Mouse (Mus musculus): Measurements from ENCODE around the gene Tnfsf12. TPM values are rescaled to one million over a fixed set of nuclear protein-coding genes. Genes with fewer than 3 reads are reported as not detected.
A peak's percentile ranks its signal among the peaks of the same experiment; 100 is the strongest.
"Not testable (repeated sequence)": the region's sequence is repeated elsewhere in the genome, so short reads cannot be mapped to it uniquely, and the experiment has no call there.

Gene Tnfsf12
- 1.3 and 7.2 TPM in 2 replicates for total RNA-seq (2015; ENCODE audit: low replicate concordance)
- not detected in 2 replicates for total RNA-seq (2017; ENCODE audit: low replicate concordance)

DNA sequence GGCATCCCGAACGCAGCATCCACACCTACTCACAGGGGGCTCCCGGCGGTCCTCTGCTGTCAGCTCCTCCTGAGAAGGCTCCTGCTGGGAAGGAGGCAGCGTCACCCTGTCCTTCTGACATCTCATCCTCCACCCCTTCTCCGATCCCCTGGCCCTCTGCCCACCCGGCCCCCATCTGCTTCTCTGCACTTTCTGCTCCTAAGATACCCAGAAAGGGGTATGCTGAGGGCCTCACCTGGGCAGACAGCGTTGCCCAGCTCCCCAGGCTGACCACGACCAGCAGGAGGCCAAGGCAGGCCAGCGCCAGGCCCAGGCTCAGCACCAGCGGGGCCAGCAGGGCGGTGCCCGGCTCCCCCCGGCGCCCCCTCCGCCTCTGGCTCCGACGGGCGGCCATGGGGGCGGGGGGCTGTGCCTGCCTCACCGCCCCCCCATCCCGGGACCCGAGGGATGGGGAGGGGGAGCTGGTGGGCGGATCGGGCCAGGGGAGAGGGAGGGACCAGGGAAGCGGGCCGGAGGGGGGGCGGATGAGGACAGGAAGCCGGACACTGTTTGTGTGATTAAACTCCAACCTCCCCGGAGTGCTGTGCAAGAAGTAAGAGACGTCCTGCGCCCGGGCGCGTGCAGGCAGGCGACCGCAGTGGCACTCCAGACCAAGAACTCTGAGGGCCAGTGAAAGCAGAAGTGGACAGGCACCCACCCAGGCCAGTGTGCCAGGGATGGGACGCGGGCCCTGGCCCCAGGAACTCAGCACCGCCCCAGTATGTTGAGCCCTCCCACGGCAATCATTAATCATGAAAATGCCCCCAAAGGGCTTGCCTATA, at the start of gene Tnfsf12, which contains the start of gene Tnfsfm13:
TSS of gene Tnfsf12 (minus strand) at position 489 of the 821 bp plus-strand sequence.
TSS of gene Tnfsfm13 (minus strand) at position 738 of the 821 bp plus-strand sequence.
- no peak for ATAC-seq (replicated peaks; ENCODE audit: low FRiP score, poor library complexity, severe bottlenecking)

DNA sequence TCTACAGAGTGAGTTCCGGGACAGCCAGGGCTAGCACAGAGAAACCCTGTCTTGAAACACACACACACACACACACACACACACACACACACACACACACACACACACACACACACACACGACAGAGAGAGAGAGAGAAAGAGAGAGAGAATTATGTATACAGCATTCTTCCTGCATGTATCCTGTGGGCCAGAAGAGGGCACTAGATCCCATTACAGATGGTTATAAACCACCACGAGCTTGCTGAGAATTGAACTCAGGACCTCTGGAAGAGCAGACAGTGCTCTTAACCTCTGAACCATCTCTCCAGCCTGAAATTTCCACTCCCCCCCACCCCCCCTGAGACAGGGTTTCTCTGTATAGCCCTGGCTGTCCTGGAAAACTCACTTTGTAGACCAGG, 35.8 kb upstream of the Tnfsf12 start:
- not testable (repeated sequence) for ATAC-seq (replicated peaks; ENCODE audit: low FRiP score, poor library complexity, severe bottlenecking)

DNA sequence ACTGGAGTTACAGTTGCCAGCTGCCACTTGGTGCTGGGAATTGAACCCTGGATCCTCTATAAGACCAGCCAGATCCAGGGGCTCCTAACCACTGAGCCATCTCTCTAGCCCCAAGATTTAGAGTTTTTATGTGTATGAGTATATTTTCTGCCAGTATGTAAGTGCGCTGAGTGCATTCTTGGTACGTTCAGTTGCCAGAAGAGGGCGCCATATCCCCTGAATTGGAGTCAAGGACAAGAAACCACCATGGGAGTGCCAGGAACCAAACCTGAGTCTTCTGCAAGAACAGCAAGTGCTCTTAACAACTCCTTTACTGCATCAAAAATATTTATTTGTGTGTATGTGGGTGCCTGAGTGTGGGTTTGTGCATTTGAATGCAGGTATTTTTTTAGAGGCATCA, 33.4 kb upstream of the Tnfsf12 start:
- peak; percentile 62; the same call in 1 of the 2 replicates for ATAC-seq (replicated peaks; ENCODE audit: low FRiP score, poor library complexity, severe bottlenecking)

DNA sequence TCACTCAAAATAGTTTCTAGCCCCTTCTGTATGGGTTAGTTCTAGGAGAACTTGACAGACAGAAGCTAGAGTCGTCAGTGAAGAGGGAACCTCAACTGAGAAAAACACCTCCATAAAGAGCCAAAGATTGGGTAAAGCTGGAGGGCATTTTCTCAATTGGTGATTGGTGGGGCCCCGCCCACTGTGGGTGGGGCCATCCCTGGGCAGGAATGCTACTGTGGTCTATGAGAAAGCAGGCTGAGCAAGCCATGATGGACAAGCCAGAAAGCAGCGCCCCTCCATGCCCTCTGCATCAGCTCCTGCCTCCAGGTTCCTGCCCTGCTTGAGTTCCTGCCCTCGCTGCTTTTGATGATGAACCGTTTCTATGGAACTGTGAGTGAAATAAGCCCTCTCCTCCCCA, 30.3 kb upstream of the Tnfsf12 start:
- no peak; the same call in 1 of the 2 replicates for ATAC-seq (replicated peaks; ENCODE audit: low FRiP score, poor library complexity, severe bottlenecking)

DNA sequence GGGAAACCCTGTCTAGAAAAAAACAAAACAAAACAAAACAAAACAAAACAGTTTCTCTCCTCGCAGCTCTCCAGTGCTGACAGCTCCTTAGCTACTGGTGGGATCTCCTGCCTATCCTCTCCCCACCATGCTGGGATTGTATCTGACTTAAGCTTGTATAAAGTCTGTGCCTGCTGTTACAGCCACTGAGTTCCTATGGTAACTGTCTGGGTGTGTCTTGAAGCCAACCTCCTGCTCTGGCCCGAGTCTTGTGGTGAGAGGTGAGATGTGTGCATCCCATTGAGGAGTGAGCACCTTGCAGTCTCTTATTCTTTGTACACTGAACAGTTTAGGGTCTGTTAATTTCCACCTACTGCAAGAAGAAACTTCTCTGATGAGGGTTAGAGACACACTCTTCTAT, 27.4 kb upstream of the Tnfsf12 start:
- no peak for ATAC-seq (replicated peaks; ENCODE audit: low FRiP score, poor library complexity, severe bottlenecking)

DNA sequence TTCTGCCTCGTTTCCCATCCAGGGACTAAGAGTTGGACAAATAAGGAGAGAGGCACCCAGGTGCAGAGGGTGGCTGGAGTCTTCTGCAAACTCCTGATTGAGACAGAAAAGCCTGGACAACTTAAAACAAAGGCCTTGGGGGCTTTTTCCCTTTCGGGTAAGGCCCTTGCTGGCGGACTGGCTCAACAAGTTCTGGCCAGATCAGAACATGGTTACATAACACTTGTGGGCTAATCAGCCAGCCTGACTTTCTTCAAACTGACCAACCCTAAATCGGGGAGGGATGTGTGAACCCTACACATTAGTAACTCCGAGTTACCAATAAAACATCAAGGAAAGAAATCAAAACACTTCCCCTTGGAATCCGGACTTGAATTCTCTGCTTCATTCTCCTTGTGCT, 25.2 kb upstream of the Tnfsf12 start:
- ATAC-seq (replicated peaks; ENCODE audit: low FRiP score, poor library complexity, severe bottlenecking): no peak

DNA sequence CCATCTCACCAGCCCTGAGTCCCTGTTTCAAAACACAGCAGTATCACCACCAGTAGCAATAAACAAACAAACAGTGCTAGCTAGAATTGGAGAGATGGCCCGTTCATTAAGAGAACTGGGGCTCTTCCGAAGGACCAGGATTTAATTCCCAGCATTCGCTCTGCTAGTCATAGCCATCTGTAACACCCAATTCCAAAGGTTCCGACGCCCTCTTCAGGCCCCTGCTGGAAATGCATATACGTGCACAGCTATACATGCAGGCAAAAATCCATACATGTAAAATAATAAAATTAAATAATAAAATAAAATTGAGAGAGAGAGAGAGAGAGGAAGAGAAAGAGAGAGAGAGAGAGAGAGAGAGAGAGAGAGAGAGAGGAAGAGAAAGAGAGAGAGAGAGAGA, 23.8 kb upstream of the Tnfsf12 start:
- no peak; the same call in 1 of the 2 replicates for ATAC-seq (replicated peaks; ENCODE audit: low FRiP score, poor library complexity, severe bottlenecking)

DNA sequence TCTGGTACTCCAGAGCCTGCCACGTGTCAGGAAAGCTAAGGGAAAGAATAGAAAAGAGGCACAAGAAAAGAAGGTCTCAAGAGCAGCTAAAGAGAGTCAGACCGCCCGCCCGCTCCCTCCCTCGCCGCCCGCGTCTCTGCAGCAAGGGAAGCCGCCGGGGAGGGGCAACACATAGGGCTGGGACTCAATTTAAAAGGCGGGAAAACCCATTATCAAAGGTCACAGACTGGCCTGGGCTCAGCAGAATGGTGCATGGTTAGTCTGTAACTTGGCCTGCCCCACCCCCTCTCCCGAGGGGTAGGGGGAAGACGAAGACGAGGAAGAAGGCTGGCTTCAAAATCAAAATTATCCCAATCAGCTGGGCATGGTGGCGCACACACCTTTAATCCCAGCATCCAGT, 23.0 kb upstream of the Tnfsf12 start:
- peak; percentile 88 for ATAC-seq (replicated peaks; ENCODE audit: low FRiP score, poor library complexity, severe bottlenecking)

DNA sequence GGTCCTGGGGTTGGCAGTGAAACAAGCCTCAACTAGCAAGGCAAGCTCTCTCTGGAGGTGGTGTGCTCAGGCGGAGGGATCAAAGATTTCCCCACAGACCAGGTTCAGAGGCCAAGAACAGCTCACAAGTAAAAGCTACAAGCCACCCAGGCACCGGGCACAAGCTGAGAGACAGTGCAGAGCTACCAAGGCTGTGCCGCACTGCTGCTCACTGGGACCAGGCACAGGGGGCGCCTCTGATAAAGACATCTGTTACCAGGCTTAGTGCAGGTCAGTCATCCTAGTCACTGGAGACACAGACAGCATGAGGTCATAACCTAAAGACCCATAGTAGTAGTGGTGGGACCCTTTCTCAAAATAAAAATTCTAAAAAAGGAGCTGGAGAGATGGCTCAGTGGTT, 21.3 kb upstream of the Tnfsf12 start:
- ATAC-seq (replicated peaks; ENCODE audit: low FRiP score, poor library complexity, severe bottlenecking): no peak

DNA sequence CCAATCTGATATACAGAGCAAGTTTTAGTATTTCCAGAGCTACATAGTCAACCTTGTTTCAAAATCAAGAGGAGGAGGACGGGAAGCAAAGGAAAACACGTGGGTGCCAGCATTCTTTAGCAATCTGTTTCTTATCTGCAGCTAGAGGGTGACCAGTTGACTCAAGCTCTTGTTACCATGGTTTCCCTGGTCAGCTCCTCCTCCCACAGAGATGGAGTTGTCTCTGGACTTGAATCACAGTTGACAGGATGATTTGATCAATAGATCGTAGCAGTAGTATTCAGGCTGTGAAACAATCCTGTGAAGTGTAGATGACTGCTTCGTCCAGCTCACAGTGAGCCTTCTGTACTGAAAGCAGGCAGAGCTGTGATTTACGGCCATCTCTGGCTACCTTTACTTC, 20.3 kb upstream of the Tnfsf12 start:
- ATAC-seq (replicated peaks; ENCODE audit: low FRiP score, poor library complexity, severe bottlenecking): no peak

DNA sequence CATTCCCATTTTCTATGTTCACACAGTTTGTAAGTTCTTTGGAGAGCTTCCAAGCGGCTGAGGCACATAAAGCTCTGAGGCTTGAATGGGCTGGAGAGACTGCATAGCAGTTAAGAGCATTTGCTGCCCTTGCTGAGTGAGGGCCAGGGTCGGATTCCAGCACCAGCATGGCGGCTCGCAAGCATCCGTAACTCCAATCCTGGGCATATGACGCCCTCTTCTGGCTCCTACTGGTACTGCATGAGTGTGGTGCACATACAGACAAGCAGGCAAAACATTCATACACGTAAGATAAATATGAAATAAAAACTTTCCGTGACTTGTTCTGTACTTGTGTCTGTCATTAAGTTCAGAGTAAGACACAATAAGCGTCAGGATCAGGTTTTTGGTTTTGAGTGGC, 19.8 kb upstream of the Tnfsf12 start:
- ATAC-seq (replicated peaks; ENCODE audit: low FRiP score, poor library complexity, severe bottlenecking): no peak

DNA sequence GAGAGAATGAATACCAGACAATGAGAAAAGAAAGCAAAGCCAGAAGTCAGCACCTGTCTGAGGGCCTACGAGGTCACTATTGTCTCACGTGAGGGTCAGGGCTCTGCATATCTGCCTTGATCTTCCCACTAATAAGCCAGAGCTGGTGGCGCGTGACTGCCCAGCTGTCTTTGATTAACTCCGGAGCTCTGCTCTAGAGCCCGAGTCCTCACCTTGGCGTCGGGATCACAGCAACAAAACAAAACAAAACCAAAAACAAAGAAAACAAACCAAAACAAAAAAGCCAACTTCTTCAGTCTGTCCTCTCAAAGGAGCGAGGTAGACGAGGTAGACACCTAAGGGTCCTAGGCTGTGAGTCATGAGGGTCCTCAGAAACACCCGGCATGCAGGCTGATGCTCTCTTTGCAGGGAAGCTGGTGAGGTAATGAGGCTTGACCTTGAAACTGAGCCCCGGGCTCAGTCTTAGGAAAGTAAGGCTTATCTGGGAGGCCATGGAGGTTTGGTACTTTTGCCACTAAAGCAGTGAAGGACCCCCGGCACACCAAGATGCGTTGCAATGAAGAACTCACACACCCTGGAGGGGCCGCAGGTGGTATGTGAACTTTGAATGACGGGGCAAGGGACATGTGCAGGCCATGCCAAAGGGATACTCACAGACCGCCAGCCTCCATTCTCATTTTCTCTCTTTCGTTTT, 19.1 kb upstream of the Tnfsf12 start:
- no peak for ATAC-seq (replicated peaks; ENCODE audit: low FRiP score, poor library complexity, severe bottlenecking)

DNA sequence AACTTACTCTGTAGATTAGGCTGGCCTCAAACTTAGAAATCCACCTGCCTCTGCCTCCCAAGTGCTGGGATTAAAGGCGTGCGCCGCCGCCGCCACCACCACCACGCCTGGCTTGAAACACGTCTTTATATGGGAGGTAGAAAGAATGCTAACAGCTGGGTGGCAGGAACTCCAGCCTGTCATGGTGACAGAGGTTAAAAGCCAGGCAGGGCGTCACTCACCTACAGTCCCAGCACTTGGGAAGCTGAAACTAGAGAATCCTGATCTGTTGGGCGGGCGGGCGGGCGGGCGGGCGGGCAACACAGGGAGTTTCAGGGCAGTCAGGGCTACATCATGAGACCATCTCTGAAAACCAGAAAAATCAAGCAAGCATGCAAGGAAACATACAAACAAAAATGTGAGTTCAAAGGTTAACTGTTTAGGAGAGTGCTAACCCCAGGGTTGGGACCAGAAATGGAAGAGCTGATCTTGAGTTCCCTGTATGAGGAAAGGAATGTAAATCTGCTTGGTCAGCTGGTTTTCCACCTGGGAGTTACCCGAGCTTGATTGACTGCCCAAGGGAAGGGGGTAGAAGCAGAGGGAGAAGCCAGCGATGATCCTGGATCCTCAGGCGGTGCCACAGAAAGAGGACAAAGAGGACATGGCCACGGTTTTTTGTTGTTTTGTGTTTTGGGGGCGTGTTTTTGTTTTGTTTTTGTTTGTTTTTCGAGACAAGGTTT, 17.5 kb upstream of the Tnfsf12 start:
- ATAC-seq (replicated peaks; ENCODE audit: low FRiP score, poor library complexity, severe bottlenecking): no peak

DNA sequence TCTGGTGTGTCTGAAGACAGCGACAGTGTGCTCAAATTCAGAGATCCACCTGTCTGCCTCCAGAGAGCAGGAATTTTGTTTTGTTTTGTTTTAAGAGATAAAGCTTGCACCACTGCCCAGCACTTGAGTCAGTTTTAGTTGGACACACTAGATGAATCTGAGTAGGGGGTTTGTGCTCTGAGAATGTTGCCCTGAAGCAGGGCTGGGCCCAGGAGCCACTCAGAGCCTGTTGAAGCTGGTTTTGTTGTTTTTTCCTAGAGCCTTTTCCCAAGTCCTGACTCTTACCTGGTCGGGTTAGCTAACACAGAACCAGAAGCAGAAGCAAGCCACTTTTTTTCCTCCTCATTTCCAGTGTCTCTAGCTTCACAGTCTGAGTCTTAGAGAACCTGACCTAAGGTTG, 15.4 kb upstream of the Tnfsf12 start:
- no peak for ATAC-seq (replicated peaks; ENCODE audit: low FRiP score, poor library complexity, severe bottlenecking)

DNA sequence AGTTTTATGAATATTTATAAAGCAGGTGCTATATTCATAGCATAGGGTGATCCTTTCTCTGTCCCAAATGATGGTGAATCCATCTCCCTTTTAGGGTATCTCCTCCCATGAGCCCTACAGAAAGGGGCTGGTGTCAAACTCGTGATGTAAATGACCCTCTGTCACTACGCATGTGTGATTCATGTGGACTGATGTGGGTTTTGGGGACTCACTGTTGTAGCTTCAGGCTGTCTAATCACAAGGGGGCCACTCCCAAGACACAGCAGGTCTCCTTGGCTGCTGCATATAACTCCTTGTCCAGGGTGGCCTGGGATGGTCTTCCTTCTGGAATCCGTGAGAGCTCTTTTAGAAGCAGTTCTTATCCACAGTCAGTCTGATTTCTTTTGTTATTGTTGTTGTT, 14.8 kb upstream of the Tnfsf12 start:
- 0 out of 2 replicates have a peak, but pooled peaks have one; percentile 41 for ATAC-seq (replicated peaks; ENCODE audit: low FRiP score, poor library complexity, severe bottlenecking)

DNA sequence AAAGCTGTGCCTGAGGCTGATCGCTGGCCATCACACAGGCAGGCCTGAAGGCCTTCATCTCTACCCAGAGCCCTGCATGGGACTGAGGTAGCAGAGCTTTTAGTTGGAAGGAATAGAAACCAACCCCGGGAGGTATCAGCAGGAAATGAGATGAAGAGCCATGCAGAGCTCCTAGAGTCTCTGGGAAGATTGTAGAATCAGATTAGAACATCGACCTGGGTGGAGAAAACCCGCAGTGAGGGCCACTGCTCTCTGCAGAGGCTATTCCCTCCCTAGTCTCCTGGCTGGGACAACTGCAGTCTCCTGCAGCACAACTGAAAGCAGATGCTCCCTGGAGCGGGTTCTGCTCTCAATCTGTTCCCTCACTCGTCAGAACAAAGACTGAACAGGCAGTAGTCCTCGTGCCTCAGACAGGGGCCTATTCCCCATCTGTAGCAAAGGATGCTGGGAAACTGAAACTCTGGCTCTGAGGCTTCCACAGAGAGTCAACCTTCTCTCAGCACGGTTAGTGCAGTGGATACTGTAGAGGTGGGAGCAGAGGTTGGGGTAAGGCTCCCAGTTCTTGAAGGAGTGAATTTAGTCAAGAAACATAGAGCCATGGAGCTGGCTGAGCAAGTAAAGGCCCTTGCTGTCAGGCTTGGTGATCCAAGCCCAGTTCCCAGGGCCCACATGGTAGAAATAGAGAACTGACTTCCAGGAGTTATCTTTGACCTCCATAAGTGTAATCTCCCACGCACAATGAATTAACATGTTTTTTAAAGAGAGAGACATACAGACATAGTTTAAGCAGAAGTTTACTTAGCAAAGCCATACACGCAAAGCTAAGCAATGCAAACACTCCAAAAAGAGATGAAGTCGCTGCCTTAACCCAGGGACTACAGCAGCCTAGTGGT, 14.2 kb upstream of the Tnfsf12 start:
- peak; percentile 62 for ATAC-seq (replicated peaks; ENCODE audit: low FRiP score, poor library complexity, severe bottlenecking)

DNA sequence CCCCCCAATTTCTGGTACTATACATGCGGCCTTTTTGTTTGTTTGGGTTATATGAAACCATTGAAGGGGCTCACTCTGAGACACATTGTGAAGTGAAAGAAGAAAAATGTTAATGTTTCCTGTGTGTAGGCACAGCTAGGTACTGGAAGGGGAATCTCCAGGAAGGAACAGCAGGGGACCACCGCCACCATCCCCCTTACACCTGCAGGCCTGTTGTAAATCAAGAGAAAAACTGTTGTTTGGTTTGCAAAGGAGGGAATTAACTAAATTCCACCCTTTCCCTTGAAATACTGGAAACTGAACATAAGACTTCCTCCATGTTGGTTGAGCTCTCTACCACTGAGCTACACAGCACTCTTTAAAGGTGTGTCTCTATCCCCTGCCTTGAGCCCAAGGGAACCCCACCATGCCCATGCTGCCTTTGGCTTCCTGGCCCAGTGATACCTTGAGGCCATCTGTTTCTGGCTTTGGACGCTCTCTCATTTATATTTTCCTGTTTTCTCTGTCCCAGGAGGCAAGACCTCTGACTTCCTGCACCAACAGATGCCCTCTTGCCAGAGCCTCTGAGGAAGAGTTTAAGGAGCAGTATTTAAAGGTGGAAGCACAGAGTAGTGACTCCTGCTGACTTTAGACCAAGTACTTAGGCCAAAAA, 13.1 kb upstream of the Tnfsf12 start:
- no peak for ATAC-seq (replicated peaks; ENCODE audit: low FRiP score, poor library complexity, severe bottlenecking)

DNA sequence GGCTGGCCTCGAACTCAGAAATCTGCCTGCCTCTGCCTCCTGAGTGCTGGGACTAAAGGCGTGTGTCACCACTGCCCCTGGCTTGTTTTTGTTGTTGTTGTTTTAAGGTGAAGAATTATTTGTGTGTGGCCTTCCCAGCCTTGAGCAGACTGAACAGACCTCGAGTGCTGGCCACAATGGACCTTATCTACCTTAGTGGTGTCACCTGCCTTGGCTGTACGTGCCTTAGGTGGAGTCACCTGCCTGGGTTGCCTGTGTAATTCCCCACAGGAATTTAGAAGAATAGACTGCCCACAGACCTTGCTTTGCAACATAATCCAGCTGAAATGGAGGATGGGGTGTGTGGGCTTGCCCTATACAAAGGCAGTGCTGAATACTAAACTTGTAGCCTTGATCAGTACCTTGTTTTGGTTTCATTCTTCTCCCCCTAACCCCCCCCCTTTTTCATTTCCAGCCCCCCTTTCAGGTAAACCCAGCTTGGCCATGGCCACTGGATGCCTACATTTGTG, 12.3 kb upstream of the Tnfsf12 start:
- ATAC-seq (replicated peaks; ENCODE audit: low FRiP score, poor library complexity, severe bottlenecking): no peak

DNA sequence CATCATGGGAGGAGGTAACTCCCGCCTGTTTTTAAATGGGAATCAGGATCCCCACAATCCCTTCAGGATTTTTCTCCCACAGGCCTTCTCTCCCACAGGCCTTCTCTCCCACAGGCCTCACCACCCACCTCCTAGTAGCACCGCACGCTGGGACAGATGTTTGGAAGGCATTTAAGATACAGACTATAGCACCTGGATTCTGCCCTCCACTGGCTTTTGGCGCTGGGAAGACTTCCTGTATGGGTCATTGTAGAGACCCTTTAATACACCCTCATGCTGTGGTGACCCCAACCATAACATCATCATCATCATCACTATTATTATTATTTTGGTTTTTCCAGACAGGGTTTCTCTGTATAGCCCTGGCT, 11.8 kb upstream of the Tnfsf12 start:
- ATAC-seq (replicated peaks; ENCODE audit: low FRiP score, poor library complexity, severe bottlenecking): no peak
